Mouse (Mus musculus) lung, postnatal 0 days (tissue): ENCODE measurements around the gene Med13l.

ENCODE experiments used
- CTCF ChIP-seq: IDR thresholded peaks from 2 replicates; pipeline ENCODE4 v1.5.1; 2016; ENCODE audit warnings: antibody characterized with exemption, mild to moderate bottlenecking
- EP300 ChIP-seq: IDR thresholded peaks from 2 replicates; pipeline ENCODE4 v1.6.1; 2016; ENCODE audit warnings: antibody characterized with exemption, mild to moderate bottlenecking, control low read depth

DNA sequence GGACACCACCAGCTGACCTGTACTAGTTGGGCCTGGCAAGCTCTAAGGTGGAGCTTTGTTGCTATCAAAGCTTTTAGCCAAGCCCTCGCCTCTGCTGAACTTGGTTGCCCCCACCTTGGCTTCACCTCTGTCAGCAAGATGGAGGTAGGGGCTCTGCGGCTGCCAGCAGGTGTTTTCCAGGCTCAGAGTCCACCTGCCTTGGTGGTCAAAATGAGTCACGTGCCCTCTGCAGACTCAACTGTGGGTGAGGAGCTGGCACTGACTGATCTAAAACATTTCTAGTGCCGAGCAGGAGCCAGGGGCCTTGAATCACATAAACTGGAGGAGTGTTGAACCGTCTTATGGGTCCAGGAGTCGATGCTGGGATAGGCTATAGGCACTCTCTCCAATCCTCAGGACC is 34.8 kb upstream of the Med13l start:
- TF ChIP-seq CTCF, result no peak
- no peak for TF ChIP-seq EP300
